Mouse (Mus musculus): ENCODE results near the gene Tmem121. TPM values are rescaled to one million over a fixed set of nuclear protein-coding genes. Genes with fewer than 3 reads are reported as not detected.

The Tmem121 gene
- polyA plus RNA-seq (2017; shearing (Covaris generic)), result 0.72 TPM

DNA sequence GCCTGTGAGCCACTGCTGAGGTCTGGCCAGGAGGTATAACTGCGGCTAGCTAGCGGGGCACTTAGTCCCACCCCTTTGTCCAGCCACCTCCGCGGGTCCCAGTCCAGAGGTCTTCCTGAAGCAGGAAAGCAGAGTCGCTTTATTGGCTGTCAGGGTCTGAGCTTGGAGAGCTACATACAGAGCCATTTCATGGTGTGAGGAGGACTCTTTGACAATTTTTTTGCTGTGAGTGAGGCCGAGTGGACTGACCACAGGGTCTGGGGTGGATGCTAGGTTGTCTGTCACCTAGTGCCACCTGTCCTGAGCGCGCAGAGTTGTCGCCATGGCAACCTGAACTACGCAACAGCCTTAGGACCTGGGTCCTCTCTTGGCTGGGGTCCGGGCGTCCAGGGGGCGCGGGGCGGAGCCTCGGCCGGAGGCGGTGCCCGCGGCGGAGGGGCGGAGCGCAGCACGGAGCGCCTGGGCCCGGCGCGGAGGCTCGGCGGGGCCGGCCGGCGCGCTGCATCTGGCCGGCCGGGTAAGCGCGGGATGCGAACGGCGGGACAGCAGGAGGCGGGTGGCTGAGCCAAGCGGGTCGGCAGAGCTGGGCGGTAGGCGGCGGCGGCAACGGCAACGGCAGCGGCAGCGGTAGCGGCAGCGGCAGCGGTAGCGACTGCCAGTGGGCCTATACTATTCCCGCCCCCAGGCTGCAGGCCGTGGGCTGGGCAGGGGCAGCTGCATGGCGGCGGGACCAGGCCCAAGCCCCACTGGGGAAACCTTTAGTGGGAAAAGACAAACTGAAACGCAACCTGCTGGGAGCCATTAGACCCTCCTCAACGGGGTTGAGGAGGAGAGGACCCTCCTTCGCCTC, at the start of gene Tmem121:
Gene Tmem121, plus strand, starts transcription at position 489 of the 850 bp plus-strand sequence.

DNA sequence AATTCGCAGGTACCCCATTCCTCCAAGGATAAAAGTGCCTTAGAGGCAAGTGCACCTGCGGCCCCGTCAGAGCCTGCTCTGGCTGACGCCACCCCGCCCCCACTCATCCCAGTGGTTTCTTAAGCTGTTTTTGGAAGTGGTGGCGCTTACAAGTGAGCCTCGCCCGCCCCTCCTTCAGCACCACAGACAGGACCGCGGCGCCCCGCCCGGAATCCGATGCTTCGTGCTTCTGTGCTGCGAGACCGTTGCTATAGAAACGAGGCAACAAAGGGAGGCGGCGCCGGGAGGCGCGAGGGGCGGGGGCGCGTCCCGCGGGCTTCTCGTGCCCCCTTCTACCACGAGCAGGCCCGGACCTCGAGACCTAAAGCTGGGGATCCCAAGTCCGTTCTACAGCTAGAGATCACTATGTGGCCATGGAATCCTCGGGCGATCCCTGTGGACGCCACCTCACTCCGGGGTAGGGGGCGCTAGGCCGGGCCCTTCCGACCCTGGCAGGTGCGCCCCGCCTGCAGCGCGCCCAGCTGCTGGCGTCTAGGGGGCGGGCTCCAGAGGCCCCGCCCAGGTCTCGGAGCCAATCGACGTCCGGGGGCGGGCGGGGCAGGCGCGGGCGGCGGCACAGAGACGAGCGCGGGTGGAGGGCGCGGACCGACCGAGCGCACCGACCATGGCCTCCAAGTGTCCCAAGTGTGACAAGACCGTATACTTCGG, 45.7 kb upstream of the Tmem121 start, which contains the start of gene Crip2:
Gene Crip2, plus strand, starts transcription at position 329 of the 708 bp plus-strand sequence.

GRCm38 (mm10) chr12:113146112-113147057, 39.3 kb upstream of the Tmem121 start, which contains the start of gene Crip1:
Crip1 (plus strand) TSS chr12:113146316.

DNA sequence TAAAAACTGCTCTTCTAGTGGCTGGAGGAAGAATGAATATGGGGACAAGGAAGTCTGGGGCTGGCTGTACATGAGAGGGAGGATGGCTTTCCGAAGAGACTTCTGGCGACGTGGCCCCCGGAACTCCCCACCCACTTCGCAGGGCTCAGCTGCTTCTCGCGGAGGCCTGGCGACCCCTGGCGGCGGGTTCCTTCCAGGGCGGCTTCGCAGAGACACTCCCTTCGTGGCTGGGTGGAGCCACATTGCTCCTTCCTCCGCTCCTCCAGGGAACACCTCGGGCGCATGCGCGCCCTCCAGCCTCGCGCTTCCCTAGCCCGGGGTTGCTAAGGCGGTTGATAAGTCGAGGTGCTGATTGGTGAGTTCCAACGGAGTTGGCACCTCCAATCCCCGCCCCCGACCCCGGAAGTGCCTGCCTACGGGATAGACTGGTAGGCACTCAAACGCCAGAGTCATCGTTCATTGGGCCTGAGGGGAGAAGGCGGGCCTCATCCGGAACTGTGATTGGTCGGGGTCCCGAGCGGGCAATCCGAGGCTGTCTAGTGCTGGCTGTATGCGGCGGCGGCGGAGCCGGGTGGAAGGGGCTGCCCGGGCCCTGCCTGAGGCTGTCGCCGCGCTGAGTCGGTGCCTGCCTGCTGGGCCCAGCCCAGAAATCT, 29.7 kb upstream of the Tmem121 start, which contains the start of gene Tedc1:
Gene Tedc1, plus strand, starts transcription at position 535 of the 653 bp plus-strand sequence.

Other genes starting within 250 kb of the Tmem121 start
- 33.1 TPM for gene Nudt14, start 243.8 kb upstream of the Tmem121 start, polyA plus RNA-seq (2017; shearing (Covaris generic))
- 67.8 TPM for gene Btbd6, start 209.4 kb upstream of the Tmem121 start, polyA plus RNA-seq (2017; shearing (Covaris generic))
- gene Brf1, start 185.2 kb upstream of the Tmem121 start, polyA plus RNA-seq (2017; shearing (Covaris generic)), result 191 TPM
- gene Pacs2, start 171.4 kb upstream of the Tmem121 start, polyA plus RNA-seq (2017; shearing (Covaris generic)), result 26.2 TPM
- not detected for gene Tex22, start 111.4 kb upstream of the Tmem121 start, polyA plus RNA-seq (2017; shearing (Covaris generic))
- gene Mta1, start 87.7 kb upstream of the Tmem121 start, polyA plus RNA-seq (2017; shearing (Covaris generic)), result 33.3 TPM
- gene Crip2, start 45.7 kb upstream of the Tmem121 start, polyA plus RNA-seq (2017; shearing (Covaris generic)), result 43.9 TPM
- gene Crip1, start 39.6 kb upstream of the Tmem121 start, polyA plus RNA-seq (2017; shearing (Covaris generic)), result 3,163 TPM
- 18.5 TPM for gene Tedc1, start 29.5 kb upstream of the Tmem121 start, polyA plus RNA-seq (2017; shearing (Covaris generic))